Mouse (Mus musculus) hindbrain, postnatal 0 days (tissue): ENCODE data around the gene Me3. TPM values are rescaled to one million over a fixed set of nuclear protein-coding genes. Genes with fewer than 3 reads are reported as not detected.

Source experiments
- ATAC-seq: fragments of 200-750 bp; cut with Nextera tagmentation; 2 replicates; pipeline ENCODE4 v1.8.0; 2017; ENCODE audit warnings: mild to moderate bottlenecking, moderate TSS enrichment, moderate library complexity
- DNase-seq: peaks from one replicate; pipeline ENCODE4 v3.0.0-alpha.2; 2015; ENCODE audit warnings: low spot score
- H3K27ac ChIP-seq: fragments of 300-500 bp; sonication (generic); 2 replicates; pipeline ENCODE4 v1.5.1; 2014; ENCODE audit warnings: mild to moderate bottlenecking
- H3K27me3 ChIP-seq: fragments of 300-500 bp; sonication (generic); 2 replicates; pipeline ENCODE4 v1.6.1; 2014; ENCODE audit warnings: low read length, mixed read lengths; ENCODE audit not compliant: insufficient read depth
- H3K36me3 ChIP-seq: fragments of 300-500 bp; sonication (generic); 2 replicates; pipeline ENCODE4 v1.6.1; 2014; ENCODE audit warnings: low read length, mixed read lengths; ENCODE audit not compliant: insufficient read depth
- H3K4me1 ChIP-seq: fragments of 300-500 bp; sonication (generic); 2 replicates; pipeline ENCODE4 v1.6.1; 2014; ENCODE audit warnings: antibody characterized with exemption, low read length, mixed read lengths; ENCODE audit not compliant: insufficient read depth
- H3K4me2 ChIP-seq: fragments of 300-500 bp; sonication (generic); 2 replicates; pipeline ENCODE4 v1.6.1; 2014; ENCODE audit warnings: low read depth, mild to moderate bottlenecking, low read length, moderate library complexity, mixed read lengths
- H3K4me3 ChIP-seq: fragments of 300-500 bp; sonication (generic); 2 replicates; pipeline ENCODE4 v1.5.1; 2014; ENCODE audit warnings: low read length
- H3K9ac ChIP-seq: fragments of 300-500 bp; sonication (generic); replicated peaks from 2 replicates; pipeline ENCODE4 v1.6.1; 2014; ENCODE audit warnings: mild to moderate bottlenecking, low read length, moderate library complexity, mixed read lengths
- H3K9me3 ChIP-seq: fragments of 300-500 bp; sonication (generic); 2 replicates; pipeline ENCODE4 v1.6.1; 2016; ENCODE audit warnings: low read length, mixed read lengths
- CTCF ChIP-seq: IDR thresholded peaks from 2 replicates; pipeline ENCODE4 v1.5.1; 2016; ENCODE audit warnings: antibody characterized with exemption, control low read depth, low read depth
- WGBS: fragments of 180-500 bp; shearing (Covaris S2); extraction: QIAGEN DNeasy Blood & Tissue Kit; methylation state at CpG from one replicate; pipeline ENCODE4 v1.1.7; 2014; 5-methylcytosine and 5-hydroxymethylcytosine counted together
- polyA plus RNA-seq: library from polyadenylated mRNA; unstranded; fragments of >200 nt; fragmentation: Nextera tagmentation; extraction: Ambion mirVana; gene quantifications from 2 replicates; pipeline ENCODE4 v1.2.1, GENCODE M21; 2015
- total RNA-seq: library from RNA; depleted of rRNA; stranded (reverse); fragments of >200 nt; gene quantifications from 2 replicates; pipeline ENCODE4 v1.2.3, GENCODE M21; 2014

Me3 gene
- total and polyA plus RNA-seq, 2 experiments from 2014 or later, result 23.6 to 30.1 TPM

- Histone ChIP-seq H3K27ac (no peak overlapping the region), H3K27me3 (no peaks in the 10 kb centered on the region), H3K9me3 (no peaks in the 10 kb centered on the region), H3K36me3 (no peaks in the 10 kb centered on the region), H3K4me3 (no peak overlapping the region), H3K4me1 (no peaks in the 10 kb centered on the region), H3K4me2 (no peak overlapping the region), H3K9ac (no peak overlapping the region)
- WGBS, result 30% methylated on average over 6 of the region's 6 CpGs
- DNase-seq (peak; percentile 30), ATAC-seq (no peak)
- peak; percentile 73 for TF ChIP-seq CTCF
These were observed 211.3 kb downstream of the Me3 start for GRCm38 (mm10) chr7:89843533-89843932.

- 57% methylated on average over 4 of the region's 4 CpGs for WGBS
- H3K9me3 ChIP-seq, result no peaks in the 10 kb centered on the region
- H3K27ac ChIP-seq, result no peak overlapping the region
- no peaks in the 10 kb centered on the region for H3K4me1 ChIP-seq
- H3K4me2 ChIP-seq, result no peak overlapping the region
- DNase-seq, result no peak
- no peaks in the 10 kb centered on the region for H3K36me3 ChIP-seq
- TF ChIP-seq CTCF, result no peak
- no peaks in the 10 kb centered on the region for H3K27me3 ChIP-seq
- no peak for ATAC-seq
- no peak overlapping the region for H3K9ac ChIP-seq
- no peak overlapping the region for H3K4me3 ChIP-seq
These were observed 213.5 kb downstream of the Me3 start for GRCm38 (mm10) chr7:89845669-89846068.

GRCm38 (mm10) chr7:89850510-89850909, 218.3 kb downstream of the Me3 start:
- no peaks in the 10 kb centered on the region for H3K9me3 ChIP-seq
- ATAC-seq (no peak), DNase-seq (no peak)
- H3K9ac ChIP-seq, result no peak overlapping the region
- no peak overlapping the region for H3K4me2 ChIP-seq
- no peaks in the 10 kb centered on the region for H3K4me1 ChIP-seq
- H3K27ac ChIP-seq, result no peak overlapping the region
- no peaks in the 10 kb centered on the region for H3K36me3 ChIP-seq
- 77% methylated on average over 3 of the region's 3 CpGs for WGBS
- no peak for TF ChIP-seq CTCF
- no peaks in the 10 kb centered on the region for H3K27me3 ChIP-seq
- H3K4me3 ChIP-seq, result no peak overlapping the region

GRCm38 (mm10) chr7:89852158-89853095, 220.2 kb downstream of the Me3 start:
- H3K36me3 ChIP-seq, result no peaks in the 10 kb centered on the region
- H3K4me1 ChIP-seq, result 0 out of 2 replicates have a peak, but pooled peaks cover 5% of the 10 kb centered on the region
- no peak overlapping the region for H3K4me2 ChIP-seq
- DNase-seq (no peak), ATAC-seq (no peak)
- no peaks in the 10 kb centered on the region for H3K9me3 ChIP-seq
- no peak overlapping the region for H3K9ac ChIP-seq
- no peak overlapping the region for H3K4me3 ChIP-seq
- no peak for TF ChIP-seq CTCF
- 79% methylated on average over 10 of the region's 10 CpGs for WGBS
- no peaks in the 10 kb centered on the region for H3K27me3 ChIP-seq
- no peak overlapping the region for H3K27ac ChIP-seq

- TF ChIP-seq CTCF, result no peak
- WGBS, result 76% methylated on average over 5 of the region's 5 CpGs
- no peaks in the 10 kb centered on the region for H3K36me3 ChIP-seq
- DNase-seq (no peak), ATAC-seq (no peak)
- H3K27me3 ChIP-seq, result no peaks in the 10 kb centered on the region
- no peak overlapping the region for H3K27ac ChIP-seq
- H3K9me3 ChIP-seq, result no peaks in the 10 kb centered on the region
- no peak overlapping the region for H3K4me2 ChIP-seq
- no peak overlapping the region for H3K9ac ChIP-seq
- no peak overlapping the region for H3K4me3 ChIP-seq
- H3K4me1 ChIP-seq, result 0 out of 2 replicates have a peak, but pooled peaks cover 5% of the 10 kb centered on the region
These were observed 220.9 kb downstream of the Me3 start for GRCm38 (mm10) chr7:89853131-89853530.

GRCm38 (mm10) chr7:89855196-89855595, 223.0 kb downstream of the Me3 start:
- 86% methylated on average over 1 of the region's 1 CpGs for WGBS
- Histone ChIP-seq H3K36me3 (no peaks in the 10 kb centered on the region), H3K4me1 (0 out of 2 replicates have a peak, but pooled peaks cover 5% of the 10 kb centered on the region), H3K4me2 (no peak overlapping the region), H3K27me3 (no peaks in the 10 kb centered on the region), H3K4me3 (no peak overlapping the region), H3K9me3 (no peaks in the 10 kb centered on the region), H3K27ac (no peak overlapping the region), H3K9ac (no peak overlapping the region)
- ATAC-seq, result no peak
- no peak for DNase-seq
- TF ChIP-seq CTCF, result no peak
